Comparison of ENCODE assay signal across 11 mouse cellular contexts in genomic region chr19:47306128-47306916, GRCm38 (mm10).
"Had no signal": no experiment of that assay in that cellular context is flagged by ENCODE, and none has a peak within 500 bp of the region (broad histone marks: within the 10 kb centered on the region; RNA-seq: fewer than 3 reads in every experiment).

No protein-coding gene starts in this region.

- H3K27ac ChIP-seq: intestine, embryonic 15.5 days; limb, embryonic 12.5 days; liver, embryonic 15.5 days; midbrain, embryonic 10.5 days; neural tube, embryonic 15.5 days had no signal

- DNase-seq: lung, adult 2 months; lung, postnatal 4 days; midbrain, embryonic 14.5 days; thymus, adult 18-20 months; thymus, postnatal 14 days had no signal

- H3K9ac ChIP-seq: intestine, embryonic 15.5 days; limb, embryonic 12.5 days; liver, embryonic 15.5 days; neural tube, embryonic 15.5 days had no signal

- H3K36me3 ChIP-seq: liver, embryonic 15.5 days; neural tube, embryonic 15.5 days had no signal

- H3K4me3 ChIP-seq: intestine, embryonic 15.5 days; limb, embryonic 12.5 days; liver, embryonic 15.5 days; midbrain, embryonic 10.5 days; myocyte; neural tube, embryonic 15.5 days had no signal

- H3K27me3 ChIP-seq: intestine, embryonic 15.5 days; limb, embryonic 12.5 days; liver, embryonic 15.5 days; neural tube, embryonic 15.5 days had no signal
